Mouse (Mus musculus): ENCODE data around the gene Dhx36.

Gene Dhx36

DNA sequence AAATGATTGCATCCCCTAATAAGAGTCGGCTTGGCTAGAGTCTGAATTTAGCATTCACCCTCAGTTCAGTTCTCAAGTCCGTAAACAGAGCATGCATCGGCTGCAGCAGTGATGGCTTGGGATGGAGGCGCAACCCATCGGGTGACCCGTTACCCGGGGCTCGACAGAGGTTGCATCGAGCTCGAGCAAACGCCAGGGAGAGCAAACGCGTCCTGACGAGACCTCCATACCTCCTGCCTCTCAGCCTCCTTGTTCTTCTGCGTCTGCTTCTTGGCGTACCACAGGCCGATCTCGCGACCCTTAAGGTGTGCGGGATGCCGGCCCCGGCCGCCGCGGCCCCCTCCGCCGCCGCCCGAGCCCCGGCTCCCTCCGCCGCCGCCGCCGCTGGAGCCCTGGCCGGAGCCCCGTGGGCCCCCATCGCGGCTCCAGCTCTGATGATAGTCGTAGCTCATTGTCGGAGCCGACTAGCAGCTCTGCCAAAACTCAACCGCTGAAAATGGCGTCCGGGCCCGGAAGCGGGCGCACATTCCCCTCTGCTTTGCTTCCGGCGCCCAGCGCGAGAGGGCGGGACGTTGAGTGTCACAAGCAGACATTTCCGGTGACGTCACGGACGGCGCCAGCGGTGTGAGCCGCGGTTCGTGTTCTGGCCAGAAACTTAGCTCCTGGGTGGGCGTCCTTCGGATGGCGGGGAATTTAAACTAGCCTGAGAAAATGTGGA, at the start of gene Dhx36:
Gene Dhx36 (minus strand): TSS at position 517 of the 718 bp plus-strand sequence.
- DNase-seq (ENCODE audit: low spot score) = peak; percentile 98

DNA sequence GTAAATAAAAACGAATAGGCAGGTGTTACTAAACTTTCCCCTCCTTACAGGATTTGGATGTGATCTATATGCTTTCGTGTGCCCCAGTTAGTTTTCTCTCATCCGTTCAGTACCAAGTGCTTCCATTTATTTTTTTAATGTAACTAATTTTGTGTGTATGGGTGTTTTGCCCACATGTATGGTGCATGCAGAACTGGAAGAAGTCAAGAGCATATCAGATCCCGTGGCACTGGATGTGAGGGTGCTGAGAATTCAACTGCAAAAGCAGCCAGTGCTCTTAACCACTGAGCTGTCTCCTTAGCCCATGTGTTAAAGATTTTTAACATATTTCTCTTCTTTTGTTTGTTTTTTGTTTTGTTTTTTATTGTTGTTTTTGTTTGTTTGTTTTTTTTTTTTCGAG, 20.8 kb upstream of the Dhx36 start:
- DNase-seq (ENCODE audit: low spot score) = no peak

DNA sequence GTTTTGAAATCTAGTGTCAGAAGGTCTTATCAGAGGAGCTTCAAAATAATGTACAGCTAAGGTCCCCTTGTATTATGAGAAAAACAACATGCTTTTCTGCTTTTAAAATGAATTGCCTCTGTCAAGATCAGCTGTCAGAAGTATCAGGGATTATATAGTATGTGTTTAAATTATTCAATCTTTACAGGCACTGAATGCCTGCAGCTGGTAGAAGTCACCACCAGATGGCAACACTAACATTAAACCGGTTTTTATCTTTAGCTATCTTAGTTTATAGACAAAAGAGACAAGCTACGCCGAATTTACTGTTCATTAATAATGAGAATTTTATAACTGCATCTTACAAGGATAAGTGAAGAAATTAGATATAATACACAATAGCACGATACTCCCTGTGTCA, 20.4 kb upstream of the Dhx36 start:
- peak; percentile 37 for DNase-seq (ENCODE audit: low spot score)

DNA sequence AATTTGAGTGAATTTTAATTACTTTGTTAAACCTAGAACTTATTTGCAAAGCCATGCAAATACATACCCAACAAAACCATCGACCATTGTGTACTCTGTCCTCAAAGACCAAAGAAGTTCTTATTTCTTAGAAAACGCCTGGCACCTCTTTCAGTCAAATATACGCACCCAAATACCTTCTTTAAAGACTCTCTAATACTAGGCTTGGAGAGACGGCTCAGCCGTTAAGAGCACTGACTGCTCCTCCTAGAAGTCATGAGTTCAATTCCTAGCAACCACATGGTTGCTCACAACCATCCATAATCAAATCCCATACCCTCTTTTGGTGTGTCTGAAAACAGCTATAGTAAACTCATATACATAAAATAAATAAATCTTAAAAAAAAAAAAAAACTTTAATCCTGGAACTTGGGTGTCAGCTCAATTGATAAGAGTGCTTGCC, 423 bp upstream of the Dhx36 start:
- DNase-seq (ENCODE audit: low spot score) = no peak

DNA sequence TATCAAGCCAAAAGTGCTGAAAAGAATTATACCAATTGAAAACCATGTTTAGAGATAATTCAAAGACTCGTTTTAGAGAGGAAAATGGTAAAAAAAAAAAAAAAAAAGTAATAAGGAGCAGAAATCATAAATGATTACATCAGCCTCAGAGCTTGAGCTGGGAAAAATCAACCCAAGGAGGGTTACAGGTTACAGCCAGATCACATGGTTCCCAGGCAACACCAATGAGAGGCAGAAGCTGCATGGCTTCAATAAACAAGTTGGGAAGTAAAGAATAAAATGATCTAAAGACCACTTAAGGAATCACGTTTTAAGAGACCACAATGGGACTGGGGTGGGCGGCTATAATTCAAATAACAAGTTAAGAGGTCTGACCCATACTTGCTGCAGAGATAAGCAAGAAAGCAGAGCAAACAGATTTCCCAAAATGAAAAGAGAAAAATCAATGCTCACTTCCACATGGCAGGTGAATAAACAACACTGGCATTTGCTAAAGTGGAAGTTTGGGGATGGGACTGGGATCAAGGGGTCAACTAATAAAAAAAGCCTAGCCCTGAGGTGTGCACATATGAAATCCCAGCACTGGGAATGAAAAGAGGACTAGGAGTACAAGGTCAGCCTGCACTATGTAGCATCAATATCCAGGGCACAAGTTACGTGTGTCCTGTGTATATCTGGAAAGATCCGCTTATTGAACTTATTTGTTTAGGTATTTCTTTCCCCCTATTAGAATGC, 1.5 kb downstream of the Dhx36 start:
- DNase-seq (ENCODE audit: low spot score) = no peak

DNA sequence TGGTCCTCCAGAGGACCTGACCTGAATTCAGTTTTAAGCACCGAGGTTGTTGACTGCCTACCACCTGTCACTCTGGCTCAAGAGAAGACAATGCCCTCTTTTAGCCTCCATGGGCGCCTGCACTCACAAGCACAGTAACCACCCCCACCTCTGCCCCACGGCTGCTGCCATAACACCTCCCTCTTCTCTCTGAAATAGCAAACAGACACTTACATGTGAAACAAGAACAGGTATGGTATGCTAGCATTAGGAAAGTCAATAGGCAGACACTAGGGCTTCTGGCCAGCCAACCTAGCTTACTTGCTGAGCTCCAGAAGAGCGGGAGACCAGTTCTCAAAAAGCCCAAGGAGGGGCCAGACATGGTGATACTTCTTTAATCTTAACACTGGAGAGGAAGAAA, 7.5 kb downstream of the Dhx36 start:
- no peak for DNase-seq (ENCODE audit: low spot score)

DNA sequence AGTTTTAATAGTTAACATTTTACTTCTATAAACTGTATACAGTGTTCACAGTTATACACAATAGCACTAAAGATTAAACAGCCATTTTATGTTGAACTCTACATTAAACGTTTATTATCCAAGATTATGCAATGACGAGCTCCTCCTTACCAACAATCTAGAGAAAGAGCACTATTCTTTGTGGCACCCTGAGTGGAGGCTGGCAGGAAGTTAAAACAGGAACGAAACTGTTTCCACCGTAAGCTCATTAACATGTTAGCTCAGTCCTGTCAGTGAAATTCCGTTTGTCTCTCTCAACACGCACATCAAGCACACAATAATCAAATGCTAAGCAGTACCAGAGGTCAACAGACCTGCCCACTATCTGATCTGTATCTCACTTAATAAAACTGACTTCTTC, 14.2 kb downstream of the Dhx36 start:
- no peak for DNase-seq (ENCODE audit: low spot score)

DNA sequence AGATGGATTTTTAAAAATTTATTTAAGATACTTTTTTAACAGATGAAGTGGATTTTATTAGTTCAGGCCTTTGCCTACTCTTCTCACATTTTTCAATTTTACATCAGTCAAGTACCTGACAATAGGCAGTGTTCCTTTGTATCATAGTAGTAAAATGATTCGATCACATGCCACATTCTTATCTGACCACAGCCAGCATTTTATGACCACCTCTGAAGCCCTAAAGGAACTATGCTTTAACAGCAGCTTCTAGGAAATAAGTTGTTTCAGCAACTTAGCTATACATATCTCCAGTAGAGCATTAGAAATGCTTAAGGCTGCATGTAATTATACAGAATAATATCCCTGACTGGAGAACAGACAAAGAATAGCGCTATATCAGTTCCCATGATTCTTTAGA, 22.5 kb downstream of the Dhx36 start:
- DNase-seq (ENCODE audit: low spot score) = no peak

DNA sequence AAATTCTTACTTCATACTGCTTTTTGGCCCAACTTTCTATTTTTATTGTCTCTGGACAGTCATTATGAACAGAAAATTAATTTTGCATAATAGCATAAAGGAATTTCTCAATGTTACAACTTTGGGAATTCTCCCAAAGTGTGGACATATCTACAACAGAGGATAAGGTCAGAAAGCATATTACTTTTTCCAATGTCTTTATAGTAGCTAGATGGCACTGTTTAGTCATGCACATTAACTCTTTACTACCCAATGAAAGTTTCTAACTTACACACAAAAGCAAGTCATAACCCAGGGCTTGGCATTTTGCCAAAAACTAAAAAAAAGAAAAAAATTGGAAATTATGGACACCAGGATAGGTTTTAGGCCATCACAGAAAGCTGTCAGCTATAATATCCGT, 36.6 kb downstream of the Dhx36 start:
- DNase-seq (ENCODE audit: low spot score) = no peak

DNA sequence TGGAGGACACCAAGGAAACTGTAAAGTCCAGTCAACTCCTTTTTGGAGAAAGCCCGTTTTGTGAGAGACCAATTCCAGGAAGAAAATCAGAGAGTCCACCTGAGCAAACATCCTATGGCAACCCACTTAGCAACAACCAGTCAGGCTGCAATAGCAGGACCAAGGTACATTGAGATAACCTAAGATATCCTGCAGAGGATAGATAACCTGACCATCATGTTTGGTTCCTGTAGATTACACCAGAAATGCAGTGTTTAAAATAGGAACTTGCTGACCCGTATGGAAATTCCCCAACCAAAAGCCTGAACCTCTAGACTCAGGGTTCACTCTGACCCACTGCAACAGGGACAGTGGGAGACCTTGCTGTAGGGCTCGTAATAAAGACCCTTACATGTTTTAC, 42.5 kb downstream of the Dhx36 start:
- DNase-seq (ENCODE audit: low spot score) = no peak

DNA sequence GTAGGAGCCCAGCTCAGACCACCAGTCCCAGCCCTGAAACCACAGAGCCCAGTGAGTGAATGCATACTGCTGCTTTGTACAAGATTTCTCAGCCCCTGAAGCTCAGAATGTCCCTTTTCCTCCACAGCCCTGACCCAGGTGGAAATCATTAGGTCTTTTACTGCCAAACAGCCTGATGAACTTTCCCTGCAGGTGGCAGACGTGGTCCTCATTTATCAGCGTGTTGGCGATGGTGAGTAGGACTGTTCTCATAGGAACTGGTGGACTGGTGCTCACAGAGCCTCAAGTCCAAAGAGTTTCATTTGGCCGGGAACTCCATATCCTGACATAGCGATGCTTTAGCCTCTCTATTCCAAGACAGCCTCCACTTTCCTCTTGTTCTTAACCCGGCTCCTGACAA, 47.3 kb downstream of the Dhx36 start:
- no peak for DNase-seq (ENCODE audit: low spot score)

DNA sequence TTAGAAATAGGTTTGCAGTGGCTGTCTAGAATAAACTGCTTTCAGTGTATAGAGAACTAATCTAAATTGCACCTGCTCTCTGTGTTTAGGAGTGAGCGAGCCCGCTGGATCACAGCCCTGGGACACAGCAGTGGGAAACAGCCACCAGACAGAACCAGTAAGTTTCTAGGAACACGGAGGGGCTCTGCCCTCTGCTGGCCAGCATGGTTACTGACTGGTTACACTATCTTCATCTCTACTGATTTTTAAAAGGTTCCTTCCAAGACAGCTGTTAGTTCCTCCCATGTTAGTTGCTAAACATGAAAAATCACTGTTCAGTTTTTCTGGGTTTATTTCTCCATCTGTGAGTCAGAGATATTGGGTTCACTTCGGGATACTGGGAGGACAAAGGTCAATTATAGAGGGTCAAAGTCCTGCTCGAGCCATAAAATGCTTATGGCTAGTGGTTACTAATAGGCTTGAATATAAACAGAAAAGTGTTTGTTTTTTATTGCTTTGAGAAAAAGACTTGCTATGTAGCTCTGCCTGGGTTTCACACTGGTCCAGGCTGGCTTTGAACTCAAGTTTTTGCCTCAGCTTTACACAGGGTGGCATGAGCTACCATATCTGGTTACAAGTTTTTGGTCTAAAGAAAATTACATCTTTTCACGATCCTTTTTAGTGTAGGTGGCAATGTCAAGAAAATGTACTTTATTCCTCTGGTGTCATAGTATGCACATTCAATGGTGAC, 48.4 kb downstream of the Dhx36 start:
- peak; percentile 64 for DNase-seq (ENCODE audit: low spot score)

DNA sequence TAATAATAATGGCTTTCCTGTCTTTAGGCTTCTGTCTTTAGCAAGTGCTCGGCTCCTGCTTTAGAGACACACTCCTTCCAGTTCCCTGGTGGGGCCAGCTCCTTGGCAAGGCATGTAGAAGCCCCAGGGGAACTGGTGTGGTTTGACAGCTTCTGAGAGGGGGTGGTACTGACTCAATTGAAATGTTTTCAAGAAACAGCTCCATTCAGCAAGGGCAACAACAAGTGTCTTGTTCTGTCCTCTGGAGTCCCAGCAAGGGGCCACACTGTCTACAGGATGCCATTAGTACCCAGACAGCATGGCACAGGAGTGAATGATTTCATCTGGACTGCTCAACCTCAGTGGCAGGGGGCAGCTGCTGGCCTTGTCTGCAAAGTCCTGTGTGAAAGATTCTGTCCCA, 51.0 kb downstream of the Dhx36 start:
- DNase-seq (ENCODE audit: low spot score) = peak; percentile 49

DNA sequence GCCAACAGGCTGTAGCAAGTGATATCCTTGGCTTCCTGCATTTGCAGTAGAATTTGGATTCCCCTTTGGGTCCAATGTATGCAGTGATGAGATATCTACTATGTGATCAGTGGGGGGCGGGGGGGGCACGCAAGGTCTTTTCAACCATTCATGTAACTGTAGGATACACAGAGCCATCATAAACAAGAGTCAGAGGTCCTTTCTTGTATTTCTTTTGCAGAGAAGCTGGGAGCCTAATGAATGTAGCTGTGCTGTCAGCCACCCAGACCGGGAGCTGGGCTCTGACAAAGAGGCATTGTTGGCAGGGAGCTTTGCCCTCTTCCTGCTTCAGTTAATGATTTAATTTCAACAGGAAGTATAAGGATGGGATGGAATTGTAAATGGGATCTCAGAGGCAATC, 52.7 kb downstream of the Dhx36 start:
- no peak for DNase-seq (ENCODE audit: low spot score)

DNA sequence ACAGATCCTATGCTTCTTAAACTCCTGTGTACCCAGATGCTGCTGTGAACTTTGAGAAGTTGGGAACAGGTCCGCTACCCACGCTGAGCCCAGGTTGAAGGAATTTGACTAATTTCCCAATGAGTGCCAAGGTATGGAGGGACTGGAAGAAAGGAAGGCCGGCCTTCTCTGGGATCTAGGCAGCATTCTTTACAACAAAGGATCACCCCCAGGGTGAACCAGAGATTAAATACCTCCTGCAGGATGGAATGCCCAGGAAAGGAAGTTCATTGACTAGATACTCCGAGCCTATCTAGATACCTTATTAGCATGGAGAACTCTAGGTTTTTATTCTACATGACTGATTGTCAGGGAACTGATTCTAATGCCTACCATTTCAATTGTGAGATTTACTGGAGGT, 53.8 kb downstream of the Dhx36 start:
- no peak for DNase-seq (ENCODE audit: low spot score)

DNA sequence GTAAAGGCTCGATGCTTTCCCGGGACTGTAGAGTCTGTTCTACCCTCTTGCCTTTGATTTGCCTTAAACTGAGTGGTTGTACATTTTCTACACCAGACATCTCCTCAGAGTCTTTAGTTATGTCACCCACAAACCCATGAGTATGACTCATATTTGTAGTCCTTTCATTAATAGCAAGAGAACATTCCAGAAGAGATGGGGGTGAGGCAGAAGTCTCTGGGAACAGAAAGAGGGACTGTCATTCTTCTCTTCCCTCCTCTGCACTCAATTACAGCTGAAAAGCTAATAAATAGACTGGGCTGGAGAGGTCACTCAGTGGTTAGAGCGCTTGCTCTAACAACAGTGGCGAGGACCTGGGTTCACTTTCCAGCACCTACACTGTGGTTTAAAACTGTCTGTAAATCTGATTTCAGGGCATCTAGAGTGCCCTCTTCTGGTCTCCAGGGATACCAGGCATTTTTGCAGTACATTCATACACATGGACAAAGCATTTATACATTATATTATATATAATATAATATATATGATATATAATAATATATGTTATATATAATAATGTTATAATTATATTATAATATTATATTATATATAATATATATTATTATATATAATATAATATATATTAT, 56.8 kb downstream of the Dhx36 start:
- no peak for DNase-seq (ENCODE audit: low spot score)

DNA sequence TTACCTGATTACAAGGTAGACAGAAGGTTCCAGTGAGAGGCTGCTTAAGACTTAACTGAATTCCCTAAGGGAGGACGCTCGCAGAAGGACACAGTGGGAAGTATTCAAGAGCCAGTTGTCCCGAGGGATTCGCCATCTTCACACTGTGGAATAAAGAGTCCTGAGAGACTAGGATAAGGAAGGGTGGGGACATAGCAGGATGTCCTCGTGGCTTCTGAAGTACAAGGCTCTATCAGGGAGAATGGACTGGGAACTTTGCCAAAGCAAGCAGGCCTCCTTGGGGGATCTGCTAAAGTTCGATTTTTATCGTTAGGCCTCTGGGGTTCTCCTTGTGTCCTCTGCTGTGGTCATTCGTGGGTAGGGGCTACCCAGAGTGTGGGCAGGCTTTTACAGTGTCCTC, 59.7 kb downstream of the Dhx36 start:
- no peak for DNase-seq (ENCODE audit: low spot score)

DNA sequence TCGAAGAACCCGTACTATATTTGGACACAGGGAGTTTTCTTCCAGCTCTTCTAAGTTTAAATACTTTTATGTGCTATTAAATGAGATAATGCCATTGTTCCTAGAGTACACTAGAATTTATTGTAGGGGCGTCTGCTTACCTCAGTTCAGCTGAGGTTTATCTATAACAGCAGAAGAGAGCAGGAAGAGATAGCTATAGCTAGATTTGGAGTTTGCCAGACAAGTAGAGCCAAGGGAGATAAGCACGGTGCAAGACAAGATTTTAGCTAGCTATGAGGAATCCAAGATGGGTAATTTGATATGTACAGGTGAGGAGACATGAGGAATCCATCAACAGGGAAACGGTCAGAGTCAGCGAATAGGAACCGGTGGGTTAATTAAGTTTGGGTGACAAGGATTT, 60.5 kb downstream of the Dhx36 start:
- DNase-seq (ENCODE audit: low spot score) = no peak

DNA sequence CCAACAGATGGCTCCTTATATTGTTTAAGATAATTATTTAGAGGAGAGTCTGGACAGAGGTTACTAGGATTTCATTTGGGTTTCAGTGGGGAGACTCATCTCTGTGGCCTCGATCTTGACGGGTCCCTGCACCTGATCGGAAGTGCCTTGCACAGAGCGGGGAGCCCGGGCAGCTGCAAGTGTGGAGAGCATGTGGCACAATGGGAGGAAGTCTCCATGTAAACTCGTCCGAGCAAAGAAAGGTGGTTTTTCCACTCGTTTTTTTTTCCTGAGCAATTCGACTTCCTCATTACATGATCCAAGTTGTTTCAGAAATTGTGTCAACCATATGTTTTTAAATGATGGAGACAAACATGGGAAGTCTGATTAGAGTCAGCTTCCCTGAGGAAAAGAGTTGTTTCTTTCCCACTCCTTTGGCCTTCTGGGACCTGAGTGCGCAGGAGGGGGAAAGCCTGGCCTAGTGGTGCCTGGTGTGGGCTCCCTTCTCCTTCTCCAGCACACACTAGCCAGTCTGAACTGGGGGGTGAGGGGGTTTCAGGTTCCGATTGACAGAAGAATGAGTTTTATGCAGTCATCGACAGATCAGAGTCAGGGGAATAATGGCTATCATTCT, 63.1 kb downstream of the Dhx36 start:
- no peak for DNase-seq (ENCODE audit: low spot score)

DNA sequence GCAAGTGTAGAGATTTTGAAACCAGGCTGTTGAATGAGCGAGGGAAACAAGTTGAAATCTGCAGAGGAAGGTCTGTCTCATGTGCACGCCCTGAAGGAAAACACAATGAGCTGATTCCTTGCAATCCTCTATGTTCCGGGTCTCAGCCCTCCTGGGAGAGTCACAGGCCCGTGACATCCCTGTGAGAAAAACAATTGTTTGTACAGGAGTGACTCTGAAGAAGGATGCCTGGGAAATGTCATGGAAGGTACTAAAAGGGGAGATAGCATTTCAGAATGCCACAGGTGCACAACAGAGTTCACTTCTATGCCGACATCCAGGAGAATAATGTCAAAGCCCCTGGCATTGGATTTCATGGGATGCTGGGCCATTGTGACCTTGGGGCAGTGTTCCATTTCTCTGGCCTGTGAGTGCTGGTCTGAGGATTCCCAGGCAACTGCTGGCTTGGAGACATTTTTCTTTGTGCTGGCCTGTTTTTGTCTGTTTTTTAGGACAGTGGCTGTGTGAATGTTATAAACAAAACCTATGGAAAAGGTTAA, 66.3 kb downstream of the Dhx36 start:
- no peak for DNase-seq (ENCODE audit: low spot score)

DNA sequence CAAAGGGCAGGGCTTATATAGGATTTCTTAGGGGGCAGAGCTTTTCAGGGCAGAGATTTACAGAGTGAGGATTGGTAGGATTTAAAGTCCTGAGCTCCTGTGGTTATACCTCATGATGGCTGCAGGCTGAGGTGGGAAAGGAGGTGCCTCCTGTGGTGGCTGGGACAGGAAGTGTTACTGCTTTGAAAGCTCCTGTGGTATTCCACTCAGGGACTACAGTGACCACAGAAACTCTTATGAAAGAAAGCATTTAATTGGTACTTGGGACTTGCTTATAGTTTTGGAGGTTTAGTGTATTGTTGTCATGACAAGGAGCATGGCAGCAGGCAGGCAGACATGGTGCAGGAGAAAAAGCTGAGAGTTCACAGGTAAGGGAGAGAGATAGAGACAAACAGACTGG, 70.9 kb downstream of the Dhx36 start:
- no peak for DNase-seq (ENCODE audit: low spot score)

DNA sequence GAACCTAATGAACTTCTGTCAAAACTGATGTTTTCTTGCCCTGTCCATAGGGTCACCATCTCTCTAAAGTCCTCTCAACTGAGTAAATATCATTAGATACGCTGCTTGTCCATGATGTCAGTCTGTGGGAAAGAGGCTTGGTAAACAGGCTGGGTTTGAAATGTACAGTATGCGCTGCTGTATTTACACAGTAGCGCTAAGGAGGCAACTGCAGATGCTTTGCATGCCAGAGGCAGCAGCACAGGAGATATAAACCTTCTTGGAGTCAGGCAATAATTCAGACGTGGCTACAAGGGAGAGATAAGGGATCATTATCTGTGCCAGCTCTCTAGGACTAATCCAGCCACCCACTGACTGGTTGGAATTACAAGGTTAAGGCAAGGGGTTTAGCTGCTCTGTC, 73.1 kb downstream of the Dhx36 start:
- DNase-seq (ENCODE audit: low spot score) = no peak

All from layer of hippocampus, adult 11-12 months (tissue).